Mouse (Mus musculus) left cerebral cortex, postnatal 25 days (tissue): ENCODE measurements at regions not wholly inside any gene's neighbourhood (a gene's known extent, or its start where the extent isn't known, plus 50 kb on each side); places are given as distances from the start of the nearest gene placed in this dataset.

ENCODE experiments used
- DNase-seq, 2 experiments: peaks; one replicate each; pipeline ENCODE4 v3.0.0; 2022; ENCODE audit warnings: low spot score in 2 of 2, mixed read lengths in 1 of 2
- intact Hi-C: fragments of 180-260 bp; cut with DNase I; formaldehyde crosslinking; loops from one replicate; pipeline ENCODE4 v1.15.1; 2025

- DNase-seq: no peak
- intact Hi-C loops: no loop called here
Measured at GRCm38 (mm10) chr14:78376591-78376990, 68.7 kb upstream of the Tnfsf11 start.

DNA sequence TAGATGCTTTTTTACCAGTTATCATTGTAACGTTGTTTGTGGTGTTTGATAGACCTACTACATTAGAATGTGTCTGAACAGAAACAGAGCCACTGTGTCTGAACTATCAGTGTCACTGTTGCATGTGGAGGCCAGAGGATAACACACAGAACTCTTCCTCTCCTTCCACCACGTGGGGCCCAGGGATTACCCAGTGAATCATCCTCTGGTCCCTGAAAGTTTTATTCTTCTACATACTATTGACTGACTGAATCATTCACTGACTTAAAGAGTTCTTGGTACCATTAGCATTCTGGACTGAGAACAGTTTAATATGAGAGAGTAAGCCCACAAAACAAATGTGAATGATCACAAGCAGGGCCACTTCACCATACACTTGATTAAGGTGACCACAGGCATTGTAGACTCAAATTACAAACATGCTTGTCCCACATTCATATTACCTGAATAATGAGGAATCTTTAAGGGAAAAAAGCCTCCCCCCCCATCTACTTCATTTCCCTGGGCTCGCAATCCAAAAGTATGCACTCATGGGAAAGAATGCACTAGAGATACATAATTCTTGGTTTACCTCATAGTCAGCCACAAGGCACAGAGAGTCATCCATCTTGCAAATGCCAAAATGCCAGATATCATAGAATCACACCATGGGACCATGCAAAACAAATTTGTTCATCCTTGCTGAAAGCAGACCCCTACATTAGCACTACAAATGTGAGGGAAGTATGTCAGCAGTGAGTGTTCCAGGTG, 68.1 kb upstream of the Tnfsf11 start:
- DNase-seq: no peak
- intact Hi-C loops: no loop called here

DNA sequence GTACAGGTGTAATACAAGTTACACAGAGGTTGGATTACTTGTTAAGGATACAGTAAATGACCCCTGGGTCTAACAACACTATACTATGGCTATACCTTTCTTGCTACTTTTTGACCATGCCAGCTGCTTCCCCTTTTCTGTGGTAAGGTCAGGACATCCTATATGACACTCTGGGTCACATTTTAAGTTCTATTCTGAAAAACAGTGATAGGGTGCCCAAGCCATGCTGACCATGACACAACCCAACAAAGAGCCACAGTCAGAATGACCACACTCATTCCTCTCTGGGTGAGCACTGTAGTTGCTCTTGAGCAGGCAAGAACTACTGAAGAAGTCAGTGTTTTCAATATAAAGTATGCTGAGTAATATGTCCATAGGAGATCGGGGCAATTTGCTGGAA, 64.3 kb upstream of the Tnfsf11 start:
- intact Hi-C loops: no loop called here
- DNase-seq: no peak

GRCm38 (mm10) chr14:78368881-78369280, 61.0 kb upstream of the Tnfsf11 start:
- intact Hi-C loops: no loop called here
- peak; percentile 6 to 85 for DNase-seq

DNA sequence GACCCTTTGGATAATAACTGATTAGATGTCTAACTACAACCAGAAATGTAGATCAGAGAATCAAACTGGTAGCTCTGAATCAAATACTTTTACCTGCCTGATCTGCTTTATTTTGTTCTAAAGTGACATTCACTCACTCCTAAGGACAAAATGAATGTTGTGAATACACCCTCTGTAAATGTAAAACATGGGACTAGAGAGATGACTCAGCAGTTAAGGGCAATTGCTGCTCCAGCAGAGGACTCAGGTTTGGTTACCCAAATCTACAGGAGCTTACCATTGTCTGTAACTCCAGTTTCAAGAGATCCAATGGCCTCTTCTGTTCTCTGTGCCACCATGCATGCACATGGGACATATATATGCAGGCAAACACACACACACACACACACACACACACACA, 57.0 kb upstream of the Tnfsf11 start:
- DNase-seq: peak in 1 of 2 experiments; percentile 4
- intact Hi-C loops: no loop called here

DNA sequence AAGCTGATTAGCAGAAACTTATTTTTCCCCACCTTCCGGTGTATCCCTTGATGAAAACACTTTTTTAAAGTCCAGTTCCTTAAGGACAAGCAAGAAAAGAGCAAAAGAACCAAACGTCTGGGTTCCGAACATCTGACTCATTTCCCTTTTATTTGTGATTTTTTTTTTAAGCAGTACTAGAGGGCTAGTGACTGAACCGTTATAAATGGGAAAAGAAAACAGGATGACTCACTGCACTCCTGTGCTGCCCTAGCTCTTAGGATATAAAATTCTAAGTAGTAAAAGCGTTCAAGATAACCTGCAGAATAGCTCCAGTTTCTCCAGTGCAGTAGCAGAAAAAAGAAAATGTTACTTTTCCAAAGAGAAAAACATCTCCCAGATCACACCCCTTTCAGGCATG, 55.3 kb upstream of the Tnfsf11 start:
- DNase-seq: peak in 1 of 2 experiments; percentile 4
- intact Hi-C loops: no loop called here
